Mouse (Mus musculus): ENCODE results near the gene Methig1. TPM values are rescaled to one million over a fixed set of nuclear protein-coding genes. Genes with fewer than 3 reads are reported as not detected.
"Not testable (repeated sequence)": the region's sequence is repeated elsewhere in the genome, so short reads cannot be mapped to it uniquely, and the experiment has no call there.

Methig1 gene
- total and polyA plus RNA-seq, 3 experiments: not detected

GRCm38 (mm10) chr15:100304019-100304991 is 48.6 kb upstream of the Methig1 start, which contains the start of gene Mettl7a1 (continued):
- TF ChIP-seq EP300 (IDR thresholded peaks at IDR 0.05; ENCODE audit: low read length) (peak; percentile 95), MEF2A (IDR thresholded peaks at IDR 0.05; ENCODE audit: borderline replicate concordance, low read depth, low read length) (peak; percentile 67), POLR2AphosphoS2 (IDR thresholded peaks at IDR 0.05; ENCODE audit: low read depth, low read length) (no peak), MAX (IDR thresholded peaks at IDR 0.05; ENCODE audit: low read length) (no peak; the same call in 1 of the 2 replicates), JUND (conservative IDR thresholded peaks at IDR 0.05; ENCODE audit: low read depth, low read length) (no peak), HCFC1 (IDR thresholded peaks at IDR 0.05; ENCODE audit: low read depth, low read length) (no peak; the same call in 1 of the 2 replicates), CHD1 (IDR thresholded peaks at IDR 0.05; ENCODE audit: low read depth, low read length) (no peak), ZNF384 (IDR thresholded peaks at IDR 0.05; ENCODE audit: low read depth, low read length) (no peak)

- dilution Hi-C loops (cut with MboI; ENCODE audit: extremely low pct_ligation_motif_present, extremely low pct_unique_long_range_greater_than_20kb, low sequenced_read_pairs): no loop called here
- no peaks in the 10 kb centered on the region for H3K27me3 ChIP-seq (replicated peaks)
- H3K9me3 ChIP-seq (replicated peaks; ENCODE audit: low read length): no peaks in the 10 kb centered on the region
- H3K27ac ChIP-seq (ENCODE audit: insufficient read depth, low read depth): no peak overlapping the region
- H3K4me2 ChIP-seq (ENCODE audit: insufficient read depth, low read depth, poor library complexity, severe bottlenecking): no peak overlapping the region
- DNase-seq (ENCODE audit: extremely low read depth): no peak
- peaks cover 4 to 37% of the 10 kb centered on the region in 2 experiments; a peak in 2 of 4 replicates for H3K4me1 ChIP-seq (ENCODE audit: control insufficient read depth in 1 of 2, insufficient read depth in 2 of 2)
- no peak overlapping the region for H3K4me3 ChIP-seq (replicated peaks in 1 of 3; ENCODE audit: low read depth in 2 of 3, low read length in 2 of 3, poor library complexity in 1 of 3)
- in situ Hi-C loops (cut with MboI; ENCODE audit: low pct_ligation_motif_present, low pct_unique_long_range_greater_than_20kb, low sequenced_read_pairs): no loop called here
- TF ChIP-seq RAD21 (IDR thresholded peaks at IDR 0.05; ENCODE audit: low read depth, low read length): no peak
- TF ChIP-seq ZMIZ1 (IDR thresholded peaks at IDR 0.05; ENCODE audit: low read depth, low read length): no peak
- TF ChIP-seq PAX5 (IDR thresholded peaks at IDR 0.05; ENCODE audit: low read length): no peak
- TF ChIP-seq NRF1 (IDR thresholded peaks at IDR 0.05; ENCODE audit: low read depth, low read length): no peak
- TF ChIP-seq EP300 (IDR thresholded peaks at IDR 0.05; ENCODE audit: low read length): no peak
- no peak for TF ChIP-seq CTCF (conservative IDR thresholded peaks at IDR 0.05 in 1 of 2, IDR thresholded peaks at IDR 0.05 in 1 of 2; ENCODE audit: low read depth in 2 of 2, low read length in 2 of 2)
- no peak for TF ChIP-seq TBP (conservative IDR thresholded peaks at IDR 0.05; ENCODE audit: low read depth, low read length)
- no peaks in the 10 kb centered on the region for H3K79me2 ChIP-seq (replicated peaks; ENCODE audit: control insufficient read depth, extremely low read depth, insufficient read depth, poor library complexity, severe bottlenecking)
- H3K9ac ChIP-seq (ENCODE audit: insufficient read depth, low read depth): no peak overlapping the region
- no peaks in the 10 kb centered on the region for H3K36me3 ChIP-seq (replicated peaks in 1 of 2; ENCODE audit: control insufficient read depth in 1 of 2, insufficient read depth in 1 of 2, low read length in 1 of 2)
Observed at GRCm38 (mm10) chr15:100306201-100306600, 46.7 kb upstream of the Methig1 start.

DNA sequence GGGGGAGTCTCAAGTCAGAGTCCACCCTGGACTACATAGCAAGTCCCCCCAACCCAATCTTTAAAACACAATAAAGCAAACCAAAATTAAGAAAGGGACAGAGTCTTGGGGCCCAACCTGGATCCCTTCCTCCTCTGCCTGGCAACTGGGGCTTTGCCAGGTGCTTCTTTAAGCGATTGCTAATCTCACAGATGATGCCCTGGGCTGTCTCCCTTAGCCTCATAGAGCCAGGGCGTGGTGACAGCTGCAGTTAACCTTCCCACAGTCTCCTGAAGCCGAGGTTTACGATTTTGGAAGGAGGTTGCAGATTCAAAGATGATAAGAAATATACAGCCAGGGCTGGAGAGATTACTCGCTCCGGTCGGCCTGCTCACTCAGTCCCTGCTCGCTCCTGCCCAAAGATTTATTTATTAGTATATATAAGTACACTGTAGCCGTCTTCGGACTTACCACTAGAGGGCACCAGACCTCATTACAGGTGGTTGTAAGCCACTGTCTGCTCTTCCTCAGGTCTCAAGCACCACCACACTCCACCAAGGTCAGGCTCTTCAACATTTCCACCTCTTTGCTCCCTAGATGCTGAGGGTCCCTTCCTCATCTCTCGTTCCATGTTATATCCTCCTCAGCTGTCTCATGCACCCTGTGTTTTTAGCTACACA is 45.4 kb upstream of the Methig1 start:
- in situ Hi-C loops (cut with MboI; ENCODE audit: low pct_ligation_motif_present, low pct_unique_long_range_greater_than_20kb, low sequenced_read_pairs); H3K4me3 ChIP-seq (replicated peaks in 1 of 3; ENCODE audit: low read depth in 2 of 3, low read length in 2 of 3, poor library complexity in 1 of 3); H3K27ac ChIP-seq (ENCODE audit: insufficient read depth, low read depth); H3K9ac ChIP-seq (ENCODE audit: insufficient read depth, low read depth); H3K27me3 ChIP-seq (replicated peaks); H3K79me2 ChIP-seq (replicated peaks; ENCODE audit: control insufficient read depth, extremely low read depth, insufficient read depth, poor library complexity, severe bottlenecking); H3K4me2 ChIP-seq (ENCODE audit: insufficient read depth, low read depth, poor library complexity, severe bottlenecking); H3K9me3 ChIP-seq (replicated peaks; ENCODE audit: low read length); dilution Hi-C loops (cut with MboI; ENCODE audit: extremely low pct_ligation_motif_present, extremely low pct_unique_long_range_greater_than_20kb, low sequenced_read_pairs); H3K36me3 ChIP-seq (replicated peaks in 1 of 2; ENCODE audit: control insufficient read depth in 1 of 2, insufficient read depth in 1 of 2, low read length in 1 of 2): not testable (repeated sequence)
- peak; percentile 66 for DNase-seq (ENCODE audit: extremely low read depth)
- peaks cover 0 to 39% of the 10 kb centered on the region in 2 experiments; a peak in 2 of 4 replicates for H3K4me1 ChIP-seq (ENCODE audit: control insufficient read depth in 1 of 2, insufficient read depth in 2 of 2)
- 0 out of 2 replicates have a peak, but pooled peaks have one; percentile 17 for TF ChIP-seq SMC3 (IDR thresholded peaks at IDR 0.05; ENCODE audit: low read depth, low read length)
- peak; percentile 59 for TF ChIP-seq CTCF (conservative IDR thresholded peaks at IDR 0.05 in 1 of 2, IDR thresholded peaks at IDR 0.05 in 1 of 2; ENCODE audit: low read depth in 2 of 2, low read length in 2 of 2)
- peak; percentile 7 for TF ChIP-seq RAD21 (IDR thresholded peaks at IDR 0.05; ENCODE audit: low read depth, low read length)

Measured in CH12.LX (cell line).